Mouse (Mus musculus) embryonic facial prominence, embryonic 15.5 days (tissue): ENCODE data around the gene Mpg. TPM values are rescaled to one million over a fixed set of nuclear protein-coding genes. Genes with fewer than 3 reads are reported as not detected.

Experiments
- ATAC-seq: fragments of 200-750 bp; cut with Nextera tagmentation; 2 replicates; pipeline ENCODE4 v1.8.0; 2017; ENCODE audit warnings: low read depth, moderate TSS enrichment; ENCODE audit not compliant: insufficient number of reproducible peaks, low FRiP score, low TSS enrichment
- H3K27ac ChIP-seq: fragments of 300-500 bp; sonication (generic); replicated peaks from 2 replicates; pipeline ENCODE4 v1.5.1; 2015; ENCODE audit warnings: mild to moderate bottlenecking, inconsistent platforms
- H3K27me3 ChIP-seq: fragments of 300-500 bp; sonication (generic); 2 replicates; pipeline ENCODE4 v1.6.1; 2015; ENCODE audit warnings: inconsistent platforms
- H3K36me3 ChIP-seq: fragments of 300-500 bp; sonication (generic); 2 replicates; pipeline ENCODE4 v1.6.1; 2015; ENCODE audit warnings: mild to moderate bottlenecking, inconsistent platforms
- H3K4me1 ChIP-seq: fragments of 300-500 bp; sonication (generic); 2 replicates; pipeline ENCODE4 v1.6.1; 2015; ENCODE audit warnings: inconsistent platforms
- H3K4me2 ChIP-seq: fragments of 300-500 bp; sonication (generic); replicated peaks from 2 replicates; pipeline ENCODE4 v1.6.1; 2015; ENCODE audit warnings: mild to moderate bottlenecking, inconsistent platforms
- H3K4me3 ChIP-seq: fragments of 300-500 bp; sonication (generic); replicated peaks from 2 replicates; pipeline ENCODE4 v1.5.1; 2015; ENCODE audit warnings: mild to moderate bottlenecking, inconsistent platforms
- H3K9ac ChIP-seq: fragments of 300-500 bp; sonication (generic); 2 replicates; pipeline ENCODE4 v1.6.1; 2015; ENCODE audit warnings: inconsistent platforms
- H3K9me3 ChIP-seq: fragments of 300-500 bp; sonication (generic); replicated peaks from 2 replicates; pipeline ENCODE4 v1.6.1; 2016; ENCODE audit warnings: inconsistent platforms
- WGBS: fragments of 180-500 bp; shearing (Covaris S2); methylation state at CpG from one replicate; pipeline ENCODE4 v1.1.7; 2015; 5-methylcytosine and 5-hydroxymethylcytosine counted together
- polyA plus RNA-seq: library from polyadenylated mRNA; unstranded; fragments of >200 nt; fragmentation: Nextera tagmentation; extraction: Ambion mirVana; gene quantifications from 2 replicates; pipeline ENCODE4 v1.2.1, GENCODE M21; 2015

Mpg gene
- polyA plus RNA-seq, 1 experiment from 2014 or later: 36.1 TPM

GRCm38 (mm10) chr11:32205058-32205873 is 21.0 kb upstream of the Mpg start, which contains the start of gene Snrnp25:
Gene Snrnp25, plus strand, starts transcription at chr11:32205415.
- Histone ChIP-seq H3K9ac (peak within 1 kb of the TSS; percentile 81), H3K36me3 (peaks cover 33% of the 10 kb centered on the region), H3K27me3 (no peaks in the 10 kb centered on the region), H3K9me3 (no peaks in the 10 kb centered on the region), H3K4me3 (peak within 1 kb of the TSS; percentile 76), H3K27ac (peak within 1 kb of the TSS; percentile 34; the same call in 1 of the 2 replicates), H3K4me2 (peak within 1 kb of the TSS; percentile 80), H3K4me1 (peaks cover 10% of the 10 kb centered on the region)
- ATAC-seq: peak; percentile 99
- WGBS: under 1% methylated on average over 52 of the region's 52 CpGs

- no peak for ATAC-seq
- H3K36me3 ChIP-seq: peaks cover 86% of the 10 kb centered on the region
Observed at GRCm38 (mm10) chr11:32210623-32211022, 15.7 kb upstream of the Mpg start.

GRCm38 (mm10) chr11:32215372-32216162 is 10.7 kb upstream of the Mpg start:
- peaks cover 58% of the 10 kb centered on the region for H3K36me3 ChIP-seq
- H3K4me1 ChIP-seq: peaks cover 32% of the 10 kb centered on the region
- no peaks in the 10 kb centered on the region for H3K27me3 ChIP-seq
- 91% methylated on average over 18 of the region's 18 CpGs for WGBS
- ATAC-seq: no peak
- H3K4me2 ChIP-seq: no peak overlapping the region
- H3K9me3 ChIP-seq: no peaks in the 10 kb centered on the region
- H3K4me3 ChIP-seq: no peak overlapping the region
- H3K9ac ChIP-seq: no peak overlapping the region
- H3K27ac ChIP-seq: no peak overlapping the region

More at GRCm38 (mm10) chr11:32210623-32211022, 15.7 kb upstream of the Mpg start:
- no peak overlapping the region for H3K27ac ChIP-seq
- 90% methylated on average over 9 of the region's 9 CpGs for WGBS
- H3K9me3 ChIP-seq: no peaks in the 10 kb centered on the region
- no peaks in the 10 kb centered on the region for H3K27me3 ChIP-seq
- peaks cover 5% of the 10 kb centered on the region for H3K4me1 ChIP-seq
- H3K4me2 ChIP-seq: no peak overlapping the region
- H3K4me3 ChIP-seq: no peak overlapping the region
- H3K9ac ChIP-seq: no peak overlapping the region

GRCm38 (mm10) chr11:32216851-32217250 is 9.5 kb upstream of the Mpg start:
- Histone ChIP-seq H3K27ac (no peak overlapping the region), H3K36me3 (peaks cover 45% of the 10 kb centered on the region), H3K4me1 (peaks cover 38% of the 10 kb centered on the region), H3K27me3 (no peaks in the 10 kb centered on the region), H3K4me2 (no peak overlapping the region), H3K9me3 (no peaks in the 10 kb centered on the region), H3K4me3 (no peak overlapping the region), H3K9ac (no peak overlapping the region)
- 26% methylated on average over 8 of the region's 8 CpGs for WGBS
- ATAC-seq: no peak

GRCm38 (mm10) chr11:32218501-32219050 is 7.7 kb upstream of the Mpg start:
- Histone ChIP-seq H3K9ac (no peak overlapping the region), H3K4me3 (no peak overlapping the region), H3K4me2 (peak overlapping the region; percentile 60), H3K36me3 (peaks cover 28% of the 10 kb centered on the region), H3K27ac (peak overlapping the region; percentile 58; the same call in 1 of the 2 replicates), H3K4me1 (peaks cover 52% of the 10 kb centered on the region), H3K27me3 (no peaks in the 10 kb centered on the region), H3K9me3 (no peaks in the 10 kb centered on the region)
- ATAC-seq: no peak
- 35% methylated on average over 6 of the region's 6 CpGs for WGBS

GRCm38 (mm10) chr11:32219287-32219686 is 7.0 kb upstream of the Mpg start:
- no peaks in the 10 kb centered on the region for H3K9me3 ChIP-seq
- H3K4me1 ChIP-seq: peaks cover 59% of the 10 kb centered on the region
- no peak overlapping the region; the same call in 1 of the 2 replicates for H3K4me3 ChIP-seq
- H3K27ac ChIP-seq: 0 out of 2 replicates have a peak overlapping the region, but pooled peaks have one; percentile 58
- WGBS: 87% methylated on average over 10 of the region's 10 CpGs
- no peak overlapping the region for H3K9ac ChIP-seq
- H3K4me2 ChIP-seq: peak overlapping the region; percentile 60
- ATAC-seq: no peak
- no peaks in the 10 kb centered on the region for H3K27me3 ChIP-seq
- peaks cover 21% of the 10 kb centered on the region for H3K36me3 ChIP-seq

GRCm38 (mm10) chr11:32220607-32221224 is 5.6 kb upstream of the Mpg start:
- peaks cover 73% of the 10 kb centered on the region for H3K4me1 ChIP-seq
- no peaks in the 10 kb centered on the region for H3K9me3 ChIP-seq
- H3K4me3 ChIP-seq: peak overlapping the region; percentile 87
- H3K27ac ChIP-seq: peak overlapping the region; percentile 92
- H3K27me3 ChIP-seq: no peaks in the 10 kb centered on the region
- peak overlapping the region; percentile 74 for H3K9ac ChIP-seq
- peak overlapping the region; percentile 60 for H3K4me2 ChIP-seq
- 33% methylated on average over 10 of the region's 10 CpGs for WGBS
- ATAC-seq: peak; percentile 3; the same call in 1 of the 2 replicates
- peaks cover 7% of the 10 kb centered on the region for H3K36me3 ChIP-seq

- H3K9me3 ChIP-seq: no peaks in the 10 kb centered on the region
- WGBS: under 1% methylated on average over 46 of the region's 46 CpGs
- peak overlapping the region; percentile 87 for H3K4me3 ChIP-seq
- peaks cover 78% of the 10 kb centered on the region for H3K4me1 ChIP-seq
- H3K9ac ChIP-seq: peak overlapping the region; percentile 74
- ATAC-seq: peak; percentile 71
- H3K27me3 ChIP-seq: no peaks in the 10 kb centered on the region
- H3K27ac ChIP-seq: peak overlapping the region; percentile 92
- no peaks in the 10 kb centered on the region for H3K36me3 ChIP-seq
- peak overlapping the region; percentile 60 for H3K4me2 ChIP-seq
Observed at GRCm38 (mm10) chr11:32221225-32221950, 4.9 kb upstream of the Mpg start.

GRCm38 (mm10) chr11:32221951-32222409 is 4.3 kb upstream of the Mpg start, which contains the start of gene Rhbdf1:
Gene Rhbdf1, minus strand, starts transcription at chr11:32222300.
- no peaks in the 10 kb centered on the region for H3K9me3 ChIP-seq
- peak within 1 kb of the TSS; percentile 92 for H3K27ac ChIP-seq
- H3K4me1 ChIP-seq: peaks cover 83% of the 10 kb centered on the region
- WGBS: under 1% methylated on average over 49 of the region's 72 CpGs
- no peaks in the 10 kb centered on the region for H3K27me3 ChIP-seq
- peak within 1 kb of the TSS; percentile 87 for H3K4me3 ChIP-seq
- H3K36me3 ChIP-seq: no peaks in the 10 kb centered on the region
- H3K4me2 ChIP-seq: peak within 1 kb of the TSS; percentile 60
- ATAC-seq: peak; percentile 65
- peak within 1 kb of the TSS; percentile 74 for H3K9ac ChIP-seq

- peak overlapping the region; percentile 87 for H3K4me3 ChIP-seq
- H3K27ac ChIP-seq: peak overlapping the region; percentile 92
- no peak for ATAC-seq
- peaks cover 87% of the 10 kb centered on the region for H3K4me1 ChIP-seq
- WGBS: 6% methylated on average over 21 of the region's 21 CpGs
- no peaks in the 10 kb centered on the region for H3K36me3 ChIP-seq
- peak overlapping the region; percentile 74; the same call in 1 of the 2 replicates for H3K9ac ChIP-seq
- peak overlapping the region; percentile 60 for H3K4me2 ChIP-seq
- H3K27me3 ChIP-seq: no peaks in the 10 kb centered on the region
- no peaks in the 10 kb centered on the region for H3K9me3 ChIP-seq
Observed at GRCm38 (mm10) chr11:32222570-32223194, 3.6 kb upstream of the Mpg start.
